Mouse (Mus musculus) layer of hippocampus, adult 18-20 months (tissue): ENCODE measurements around the gene Nuak2. TPM values are rescaled to one million over a fixed set of nuclear protein-coding genes. Genes with fewer than 3 reads are reported as not detected.
"Not testable (repeated sequence)": the region's sequence is repeated elsewhere in the genome, so short reads cannot be mapped to it uniquely, and the experiment has no call there.

Source experiments
- DNase-seq, 2 experiments: peaks; one replicate each; pipeline ENCODE4 v3.0.0; 2022; ENCODE audit warnings: low spot score in 2 of 2
- long read RNA-seq: library from polyadenylated mRNA; stranded (forward); transcript quantifications from one replicate; pipeline ENCODE4 v2.0.0, GENCODE M21; 2021
- total RNA-seq, 2 experiments: library from RNA; stranded (reverse); gene quantifications; 2 replicates each; pipeline ENCODE4 v1.2.3; 2021

Nuak2 gene
- total RNA-seq: 1 to 10 TPM; 1.6 to 1.9 TPM
- long read RNA-seq, partial matches to known transcripts: 0 of 1 reads
- long read RNA-seq, other reads (novel, unspliced or antisense): 0 of 1 reads

- DNase-seq: peak; percentile 59 to 78
Observed at GRCm38 (mm10) chr1:132315889-132316624, at the start of gene Nuak2. Gene Nuak2 (plus strand): TSS chr1:132316126.

GRCm38 (mm10) chr1:132266791-132267557 is 49.0 kb upstream of the Nuak2 start:
- no peak for DNase-seq

- DNase-seq: no peak
Observed at GRCm38 (mm10) chr1:132267959-132268358, 48.0 kb upstream of the Nuak2 start.

GRCm38 (mm10) chr1:132268418-132269060 is 47.4 kb upstream of the Nuak2 start:
- no peak for DNase-seq

- no peak for DNase-seq
Observed at GRCm38 (mm10) chr1:132271237-132271636, 44.7 kb upstream of the Nuak2 start.

- DNase-seq: no peak
Observed at GRCm38 (mm10) chr1:132276694-132277093, 39.2 kb upstream of the Nuak2 start.

- no peak for DNase-seq
Observed at GRCm38 (mm10) chr1:132277124-132277523, 38.8 kb upstream of the Nuak2 start.

GRCm38 (mm10) chr1:132280636-132281035 is 35.3 kb upstream of the Nuak2 start:
- DNase-seq: not testable (repeated sequence)

GRCm38 (mm10) chr1:132281523-132282176 is 34.3 kb upstream of the Nuak2 start:
- no peak for DNase-seq

GRCm38 (mm10) chr1:132282177-132282536 is 33.8 kb upstream of the Nuak2 start:
- DNase-seq: no peak

- DNase-seq: no peak
Observed at GRCm38 (mm10) chr1:132283018-132283417, 32.9 kb upstream of the Nuak2 start.

GRCm38 (mm10) chr1:132286735-132287134 is 29.2 kb upstream of the Nuak2 start:
- DNase-seq: no peak

GRCm38 (mm10) chr1:132287445-132287844 is 28.5 kb upstream of the Nuak2 start:
- no peak for DNase-seq

GRCm38 (mm10) chr1:132287991-132288451 is 27.9 kb upstream of the Nuak2 start:
- DNase-seq: no peak

- no peak for DNase-seq
Observed at GRCm38 (mm10) chr1:132289965-132290364, 26.0 kb upstream of the Nuak2 start.

GRCm38 (mm10) chr1:132290921-132291675 is 24.8 kb upstream of the Nuak2 start:
- no peak for DNase-seq

GRCm38 (mm10) chr1:132291706-132292105 is 24.2 kb upstream of the Nuak2 start:
- no peak for DNase-seq

GRCm38 (mm10) chr1:132292318-132293129 is 23.4 kb upstream of the Nuak2 start:
- no peak for DNase-seq

- DNase-seq: no peak
Observed at GRCm38 (mm10) chr1:132295506-132295905, 20.4 kb upstream of the Nuak2 start.

GRCm38 (mm10) chr1:132296051-132296450 is 19.9 kb upstream of the Nuak2 start:
- DNase-seq: no peak
